ENCODE assay signal across 13 mouse cellular contexts in genomic region chr2:79428022-79428421, GRCm38 (mm10). TPM values are rescaled to one million over a fixed set of nuclear protein-coding genes. Genes with fewer than 3 reads are reported as not detected.
DNase-seq lines count a peak whose midpoint lies in the region; ATAC-seq and TF ChIP-seq lines count a peak whose summit lies in the region.
"Had no signal": no experiment of that assay in that cellular context is flagged by ENCODE, and none has a peak within 500 bp of the region (broad histone marks: within the 10 kb centered on the region; RNA-seq: fewer than 3 reads in every experiment).

No protein-coding gene starts in this region.

- H3K4me1 ChIP-seq in intestine, postnatal 0 days (replicated peaks; ENCODE audit: control insufficient read depth, insufficient read depth, low read length) = peaks cover 5% of the 10 kb centered on the region; the same call in 1 of the 2 replicates
- peaks cover 5% of the 10 kb centered on the region; the same call in 1 of the 2 replicates for H3K4me1 ChIP-seq in intestine, embryonic 15.5 days (replicated peaks)
- peaks cover 14% of the 10 kb centered on the region for H3K4me1 ChIP-seq in neural tube, embryonic 13.5 days (replicated peaks)
- peaks cover 11% of the 10 kb centered on the region for H3K4me1 ChIP-seq in hindbrain, embryonic 15.5 days (replicated peaks)
- peaks cover 8% of the 10 kb centered on the region for H3K4me1 ChIP-seq in stomach, postnatal 0 days (replicated peaks; ENCODE audit: control insufficient read depth, insufficient read depth)

- no peak for ATAC-seq in intestine, postnatal 0 days
- no peak for ATAC-seq in intestine, embryonic 15.5 days
- ATAC-seq in neural tube, embryonic 13.5 days (ENCODE audit: low read depth) = no peak
- ATAC-seq in hindbrain, embryonic 15.5 days (ENCODE audit: low FRiP score, low read depth) = no peak
- no peak for ATAC-seq in stomach, postnatal 0 days (ENCODE audit: low FRiP score, low TSS enrichment)

- peaks cover 10% of the 10 kb centered on the region; the same call in 1 of the 2 replicates for H3K27me3 ChIP-seq in intestine, postnatal 0 days (replicated peaks; ENCODE audit: control insufficient read depth, insufficient read depth, low read length)
- 0 out of 2 replicates have a peak, but pooled peaks cover 5% of the 10 kb centered on the region for H3K27me3 ChIP-seq in intestine, embryonic 15.5 days (replicated peaks)
- H3K27me3 ChIP-seq in neural tube, embryonic 13.5 days = peaks cover 32% of the 10 kb centered on the region
- H3K27me3 ChIP-seq in hindbrain, embryonic 15.5 days = peaks cover 26% of the 10 kb centered on the region
- H3K27me3 ChIP-seq in stomach, postnatal 0 days (ENCODE audit: control insufficient read depth, insufficient read depth, low read length) = no peaks in the 10 kb centered on the region

- H3K27ac ChIP-seq in intestine, postnatal 0 days (ENCODE audit: low read depth, low read length) = no peak overlapping the region
- H3K27ac ChIP-seq in intestine, embryonic 15.5 days = no peak overlapping the region
- H3K27ac ChIP-seq in neural tube, embryonic 13.5 days (replicated peaks) = no peak overlapping the region
- no peak overlapping the region for H3K27ac ChIP-seq in hindbrain, embryonic 15.5 days (replicated peaks)
- H3K27ac ChIP-seq in stomach, postnatal 0 days (replicated peaks) = no peak overlapping the region
- H3K27ac ChIP-seq: liver, embryonic 13.5 days had no signal

- TF ChIP-seq EP300 in stomach, postnatal 0 days (optimal IDR thresholded peaks at IDR 0.05) = no peak

- no peaks in the 10 kb centered on the region for H3K36me3 ChIP-seq in intestine, postnatal 0 days (ENCODE audit: control insufficient read depth, insufficient read depth)
- no peaks in the 10 kb centered on the region for H3K36me3 ChIP-seq in intestine, embryonic 15.5 days
- H3K36me3 ChIP-seq in neural tube, embryonic 13.5 days = no peaks in the 10 kb centered on the region
- no peaks in the 10 kb centered on the region for H3K36me3 ChIP-seq in hindbrain, embryonic 15.5 days
- H3K36me3 ChIP-seq in stomach, postnatal 0 days (ENCODE audit: control insufficient read depth, insufficient read depth, low read length) = no peaks in the 10 kb centered on the region
- H3K36me3 ChIP-seq: forebrain, embryonic 10.5 days; liver, embryonic 13.5 days had no signal

- no peak for TF ChIP-seq CTCF in intestine, postnatal 0 days (IDR thresholded peaks at IDR 0.05; ENCODE audit: low read depth)
- no peak for TF ChIP-seq CTCF in stomach, postnatal 0 days (IDR thresholded peaks at IDR 0.05; ENCODE audit: low read depth)

- peak overlapping the region; percentile 43; the same call in 1 of the 2 replicates for H3K4me3 ChIP-seq in intestine, postnatal 0 days (ENCODE audit: low read depth, low read length)
- H3K4me3 ChIP-seq in intestine, embryonic 15.5 days (replicated peaks) = no peak overlapping the region
- H3K4me3 ChIP-seq in neural tube, embryonic 13.5 days = no peak overlapping the region
- H3K4me3 ChIP-seq in hindbrain, embryonic 15.5 days = no peak overlapping the region
- no peak overlapping the region for H3K4me3 ChIP-seq in stomach, postnatal 0 days (ENCODE audit: low read depth, low read length)

- H3K9me3 ChIP-seq in intestine, postnatal 0 days (ENCODE audit: control insufficient read depth) = no peaks in the 10 kb centered on the region
- no peaks in the 10 kb centered on the region for H3K9me3 ChIP-seq in intestine, embryonic 15.5 days
- H3K9me3 ChIP-seq in neural tube, embryonic 13.5 days = 0 out of 2 replicates have a peak, but pooled peaks cover 3% of the 10 kb centered on the region
- no peaks in the 10 kb centered on the region for H3K9me3 ChIP-seq in hindbrain, embryonic 15.5 days
- no peaks in the 10 kb centered on the region for H3K9me3 ChIP-seq in stomach, postnatal 0 days (ENCODE audit: control insufficient read depth, low read length)
- H3K9me3 ChIP-seq: liver, embryonic 13.5 days had no signal

- no peak for DNase-seq in neural tube, embryonic 10.5 days (ENCODE audit: extremely low spot score, low spot score)
- DNase-seq in stomach, postnatal 0 days (ENCODE audit: low spot score) = no peak
- DNase-seq in left cerebral cortex, adult 8-10 months (ENCODE audit: low spot score in 2 of 2) = no peak
- no peak for DNase-seq in cerebellum, postnatal 4 days (ENCODE audit: low spot score in 2 of 2)
- DNase-seq: liver, embryonic 13.5 days had no signal

- 40% methylated on average over 6 of the region's 6 CpGs for WGBS in intestine, postnatal 0 days
- WGBS in intestine, embryonic 15.5 days = 33% methylated on average over 6 of the region's 6 CpGs
- WGBS in neural tube, embryonic 13.5 days = 24% methylated on average over 6 of the region's 6 CpGs
- 35% methylated on average over 6 of the region's 6 CpGs for whole genome bisulfite sequencing in hindbrain, embryonic 15.5 days
- 28% methylated on average over 6 of the region's 6 CpGs for WGBS in stomach, postnatal 0 days

- no peak overlapping the region for H3K9ac ChIP-seq in intestine, postnatal 0 days (ENCODE audit: low read depth, low read length)
- H3K9ac ChIP-seq in intestine, embryonic 15.5 days = no peak overlapping the region
- H3K9ac ChIP-seq in neural tube, embryonic 13.5 days = no peak overlapping the region
- H3K9ac ChIP-seq in hindbrain, embryonic 15.5 days = no peak overlapping the region
- no peak overlapping the region for H3K9ac ChIP-seq in stomach, postnatal 0 days (ENCODE audit: low read length)

- no peak overlapping the region; the same call in 1 of the 2 replicates for H3K4me2 ChIP-seq in intestine, postnatal 0 days (replicated peaks; ENCODE audit: low read depth)
- H3K4me2 ChIP-seq in intestine, embryonic 15.5 days (replicated peaks) = no peak overlapping the region
- H3K4me2 ChIP-seq in neural tube, embryonic 13.5 days = peak overlapping the region; percentile 77; the same call in 1 of the 2 replicates
- H3K4me2 ChIP-seq in hindbrain, embryonic 15.5 days = peak overlapping the region; percentile 93
- H3K4me2 ChIP-seq in stomach, postnatal 0 days (replicated peaks; ENCODE audit: low read depth) = peak overlapping the region; percentile 87; the same call in 1 of the 2 replicates

RNA-seq across cellular contexts. Expression of gene Neurod1, which starts 28.5 kb away (rescaled TPM):
- 2.1 and 2.4 TPM in 2 replicates for polyA plus RNA-seq in intestine, postnatal 0 days (2015; fragmentation: Nextera tagmentation; extraction: Ambion mirVana)
- 3.6 and 4.2 TPM in 2 replicates for polyA plus RNA-seq in intestine, embryonic 15.5 days (2015; fragmentation: Nextera tagmentation; extraction: Ambion mirVana)
- polyA plus RNA-seq in neural tube, embryonic 13.5 days (2015; fragmentation: Nextera tagmentation; extraction: Ambion mirVana) = 29.7 and 36.7 TPM in 2 replicates
- polyA plus RNA-seq in hindbrain, embryonic 15.5 days (2015; fragmentation: Nextera tagmentation; extraction: Ambion mirVana) = 47.0 and 48.7 TPM in 2 replicates
- polyA plus RNA-seq in stomach, postnatal 0 days (2015; fragmentation: Nextera tagmentation; extraction: Ambion mirVana) = 0.61 and 0.68 TPM in 2 replicates
- total RNA-seq in left cerebral cortex, adult 8-10 months (2022) = 10 to 100 TPM in 3 of 4 experiments, 1 to 10 TPM in 1; 9.8 to 13.3 (median 11.2) TPM
- total RNA-seq: gastrocnemius, postnatal 10 days; heart, postnatal 36 days; megakaryocyte-erythroid progenitor cell, adult 5-6 weeks had no signal
- polyA plus RNA-seq: liver, embryonic 13.5 days had no signal

RNA-seq across cellular contexts. Expression of gene Cerkl, which starts 28.6 kb away (rescaled TPM):
- 0.34 and 1.2 TPM in 2 replicates for polyA plus RNA-seq in intestine, postnatal 0 days (2015; fragmentation: Nextera tagmentation; extraction: Ambion mirVana)
- polyA plus RNA-seq in intestine, embryonic 15.5 days (2015; fragmentation: Nextera tagmentation; extraction: Ambion mirVana) = 1.5 and 1.6 TPM in 2 replicates
- 2.0 and 2.3 TPM in 2 replicates for polyA plus RNA-seq in neural tube, embryonic 13.5 days (2015; fragmentation: Nextera tagmentation; extraction: Ambion mirVana)
- polyA plus RNA-seq in hindbrain, embryonic 15.5 days (2015; fragmentation: Nextera tagmentation; extraction: Ambion mirVana) = 2.5 and 3.3 TPM in 2 replicates
- 0.67 and 1.2 TPM in 2 replicates for polyA plus RNA-seq in stomach, postnatal 0 days (2015; fragmentation: Nextera tagmentation; extraction: Ambion mirVana)
- total RNA-seq in left cerebral cortex, adult 8-10 months (2022) = 1 to 10 TPM; 2.5 to 7.1 (median 4.8) TPM

Comparison
In these comparisons a context has a peak if more than half of its experiments do, and no peak if none do; other contexts are left out.
1. H3K4me2 ChIP-seq: peak in neural tube, embryonic 13.5 days (single experiment), hindbrain, embryonic 15.5 days (single experiment) and stomach, postnatal 0 days (single experiment); none in intestine, postnatal 0 days (single experiment) and intestine, embryonic 15.5 days (single experiment).